Mouse (Mus musculus): Measurements from ENCODE around the gene Slc35b1. TPM values are rescaled to one million over a fixed set of nuclear protein-coding genes. Genes with fewer than 3 reads are reported as not detected.

Slc35b1 gene
- polyA plus RNA-seq, 1 experiment from 2014 or later = 163 TPM

GRCm38 (mm10) chr11:95369964-95370890 is 14.3 kb upstream of the Slc35b1 start:
- H3K27ac ChIP-seq (ENCODE audit: low read depth, low read length) = no peak overlapping the region
- H3K9ac ChIP-seq (replicated peaks; ENCODE audit: low read depth, low read length) = peak overlapping the region; percentile 21; the same call in 1 of the 2 replicates
- H3K9me3 ChIP-seq (ENCODE audit: control insufficient read depth, low read length) = no peaks in the 10 kb centered on the region
- H3K27me3 ChIP-seq (ENCODE audit: control insufficient read depth, insufficient read depth, low read length) = no peaks in the 10 kb centered on the region
- WGBS = 74% methylated on average over 15 of the region's 15 CpGs
- no peak overlapping the region for H3K4me3 ChIP-seq (ENCODE audit: low read depth, low read length)
- ATAC-seq (ENCODE audit: low read depth) = no peak
- H3K36me3 ChIP-seq (ENCODE audit: control insufficient read depth, insufficient read depth, low read length) = no peaks in the 10 kb centered on the region; the same call in 1 of the 2 replicates
- no peaks in the 10 kb centered on the region; the same call in 1 of the 2 replicates for H3K4me1 ChIP-seq (ENCODE audit: control insufficient read depth, insufficient read depth, low read length)
- no peak overlapping the region for H3K4me2 ChIP-seq (ENCODE audit: low read depth, low read length)

- Histone ChIP-seq H3K9me3 (ENCODE audit: control insufficient read depth, low read length) (no peaks in the 10 kb centered on the region), H3K27ac (ENCODE audit: low read depth, low read length) (no peak overlapping the region), H3K27me3 (ENCODE audit: control insufficient read depth, insufficient read depth, low read length) (no peaks in the 10 kb centered on the region), H3K4me1 (ENCODE audit: control insufficient read depth, insufficient read depth, low read length) (no peaks in the 10 kb centered on the region), H3K4me3 (ENCODE audit: low read depth, low read length) (no peak overlapping the region), H3K4me2 (ENCODE audit: low read depth, low read length) (no peak overlapping the region), H3K36me3 (ENCODE audit: control insufficient read depth, insufficient read depth, low read length) (no peaks in the 10 kb centered on the region; the same call in 1 of the 2 replicates), H3K9ac (replicated peaks; ENCODE audit: low read depth, low read length) (no peak overlapping the region)
- WGBS = 96% methylated on average over 7 of the region's 7 CpGs
- no peak for ATAC-seq (ENCODE audit: low read depth)
These were observed 13.3 kb upstream of the Slc35b1 start for GRCm38 (mm10) chr11:95371182-95371581.

GRCm38 (mm10) chr11:95378926-95379325 is 5.6 kb upstream of the Slc35b1 start:
- ATAC-seq (ENCODE audit: low read depth) = no peak
- Histone ChIP-seq H3K9me3 (ENCODE audit: control insufficient read depth, low read length) (no peaks in the 10 kb centered on the region), H3K4me2 (ENCODE audit: low read depth, low read length) (no peak overlapping the region), H3K4me3 (ENCODE audit: low read depth, low read length) (no peak overlapping the region), H3K9ac (replicated peaks; ENCODE audit: low read depth, low read length) (no peak overlapping the region), H3K4me1 (ENCODE audit: control insufficient read depth, insufficient read depth, low read length) (no peaks in the 10 kb centered on the region), H3K36me3 (ENCODE audit: control insufficient read depth, insufficient read depth, low read length) (peaks cover 3% of the 10 kb centered on the region; the same call in 1 of the 2 replicates), H3K27ac (ENCODE audit: low read depth, low read length) (no peak overlapping the region), H3K27me3 (ENCODE audit: control insufficient read depth, insufficient read depth, low read length) (no peaks in the 10 kb centered on the region)
- 90% methylated on average over 9 of the region's 9 CpGs for WGBS

GRCm38 (mm10) chr11:95379552-95379951 is 4.9 kb upstream of the Slc35b1 start:
- Histone ChIP-seq H3K4me1 (ENCODE audit: control insufficient read depth, insufficient read depth, low read length) (no peaks in the 10 kb centered on the region), H3K9me3 (ENCODE audit: control insufficient read depth, low read length) (no peaks in the 10 kb centered on the region), H3K27me3 (ENCODE audit: control insufficient read depth, insufficient read depth, low read length) (no peaks in the 10 kb centered on the region), H3K27ac (ENCODE audit: low read depth, low read length) (no peak overlapping the region), H3K4me2 (ENCODE audit: low read depth, low read length) (no peak overlapping the region), H3K36me3 (ENCODE audit: control insufficient read depth, insufficient read depth, low read length) (peaks cover 3% of the 10 kb centered on the region; the same call in 1 of the 2 replicates), H3K9ac (replicated peaks; ENCODE audit: low read depth, low read length) (no peak overlapping the region), H3K4me3 (ENCODE audit: low read depth, low read length) (no peak overlapping the region)
- ATAC-seq (ENCODE audit: low read depth) = no peak
- 79% methylated on average over 5 of the region's 5 CpGs for WGBS

DNA sequence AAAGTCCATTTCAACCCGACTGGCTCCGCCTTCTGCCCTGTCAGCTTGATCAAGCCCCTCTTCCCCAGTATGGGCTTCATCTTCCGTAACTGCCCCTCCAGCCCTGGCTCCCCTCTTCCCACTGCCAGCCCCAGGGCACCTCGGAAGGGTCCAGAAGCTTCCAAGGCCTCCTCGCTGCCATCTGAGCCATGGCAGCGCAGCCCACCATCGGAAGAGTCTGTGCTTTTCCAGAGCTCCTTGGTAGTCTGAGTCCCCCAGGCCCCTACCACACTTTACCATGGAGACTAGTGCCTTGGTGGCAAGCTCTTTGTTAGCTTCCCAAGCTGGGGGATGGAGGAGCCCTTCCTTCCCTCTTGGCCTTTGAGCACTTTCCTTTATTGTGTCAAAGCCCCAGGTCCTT is 3.8 kb upstream of the Slc35b1 start:
- no peak overlapping the region for H3K27ac ChIP-seq (ENCODE audit: low read depth, low read length)
- no peak overlapping the region for H3K4me3 ChIP-seq (ENCODE audit: low read depth, low read length)
- H3K36me3 ChIP-seq (ENCODE audit: control insufficient read depth, insufficient read depth, low read length) = peaks cover 3% of the 10 kb centered on the region; the same call in 1 of the 2 replicates
- H3K27me3 ChIP-seq (ENCODE audit: control insufficient read depth, insufficient read depth, low read length) = no peaks in the 10 kb centered on the region
- H3K4me2 ChIP-seq (ENCODE audit: low read depth, low read length) = no peak overlapping the region
- no peaks in the 10 kb centered on the region for H3K9me3 ChIP-seq (ENCODE audit: control insufficient read depth, low read length)
- ATAC-seq (ENCODE audit: low read depth) = no peak
- WGBS = 94% methylated on average over 7 of the region's 7 CpGs
- H3K9ac ChIP-seq (replicated peaks; ENCODE audit: low read depth, low read length) = no peak overlapping the region
- peaks cover 4% of the 10 kb centered on the region; the same call in 1 of the 2 replicates for H3K4me1 ChIP-seq (ENCODE audit: control insufficient read depth, insufficient read depth, low read length)

- Histone ChIP-seq H3K9me3 (ENCODE audit: control insufficient read depth, low read length) (no peaks in the 10 kb centered on the region), H3K27me3 (ENCODE audit: control insufficient read depth, insufficient read depth, low read length) (no peaks in the 10 kb centered on the region), H3K36me3 (ENCODE audit: control insufficient read depth, insufficient read depth, low read length) (peaks cover 3% of the 10 kb centered on the region; the same call in 1 of the 2 replicates), H3K4me3 (ENCODE audit: low read depth, low read length) (no peak overlapping the region), H3K27ac (ENCODE audit: low read depth, low read length) (no peak overlapping the region), H3K4me1 (ENCODE audit: control insufficient read depth, insufficient read depth, low read length) (peaks cover 7% of the 10 kb centered on the region; the same call in 1 of the 2 replicates), H3K4me2 (ENCODE audit: low read depth, low read length) (no peak overlapping the region), H3K9ac (replicated peaks; ENCODE audit: low read depth, low read length) (no peak overlapping the region)
- WGBS = 77% methylated on average over 1 of the region's 1 CpGs
- ATAC-seq (ENCODE audit: low read depth) = no peak
These were observed 3.3 kb upstream of the Slc35b1 start for GRCm38 (mm10) chr11:95381146-95381545.

GRCm38 (mm10) chr11:95383331-95383986 is 1.0 kb upstream of the Slc35b1 start:
- Histone ChIP-seq H3K27me3 (ENCODE audit: control insufficient read depth, insufficient read depth, low read length) (no peaks in the 10 kb centered on the region), H3K4me2 (ENCODE audit: low read depth, low read length) (no peak overlapping the region), H3K4me3 (ENCODE audit: low read depth, low read length) (no peak overlapping the region), H3K9me3 (ENCODE audit: control insufficient read depth, low read length) (no peaks in the 10 kb centered on the region), H3K9ac (replicated peaks; ENCODE audit: low read depth, low read length) (no peak overlapping the region), H3K36me3 (ENCODE audit: control insufficient read depth, insufficient read depth, low read length) (peaks cover 18% of the 10 kb centered on the region), H3K27ac (ENCODE audit: low read depth, low read length) (no peak overlapping the region), H3K4me1 (ENCODE audit: control insufficient read depth, insufficient read depth, low read length) (peaks cover 7% of the 10 kb centered on the region; the same call in 1 of the 2 replicates)
- 80% methylated on average over 5 of the region's 5 CpGs for whole genome bisulfite sequencing
- ATAC-seq (ENCODE audit: low read depth) = no peak

DNA sequence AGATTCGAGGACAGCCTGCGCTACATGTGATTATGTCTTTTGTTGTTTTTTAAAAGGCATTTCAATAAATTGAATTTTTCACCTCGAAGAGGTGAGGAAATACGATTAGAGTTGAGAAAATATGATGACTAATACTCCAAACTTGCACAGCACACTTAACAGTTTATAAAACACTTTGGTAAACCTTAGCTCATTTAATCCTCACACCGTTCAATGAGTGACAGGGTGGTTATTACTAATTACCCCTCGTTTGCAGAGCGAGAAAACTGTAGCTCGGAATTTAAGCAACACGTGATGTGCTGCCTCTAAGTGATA is 531 bp upstream of the Slc35b1 start:
- 44% methylated on average over 9 of the region's 9 CpGs for WGBS
- Histone ChIP-seq H3K9me3 (ENCODE audit: control insufficient read depth, low read length) (no peaks in the 10 kb centered on the region), H3K36me3 (ENCODE audit: control insufficient read depth, insufficient read depth, low read length) (peaks cover 23% of the 10 kb centered on the region), H3K4me3 (ENCODE audit: low read depth, low read length) (peak overlapping the region; percentile 9; the same call in 1 of the 2 replicates), H3K4me2 (ENCODE audit: low read depth, low read length) (peak overlapping the region; percentile 23; the same call in 1 of the 2 replicates), H3K27me3 (ENCODE audit: control insufficient read depth, insufficient read depth, low read length) (no peaks in the 10 kb centered on the region), H3K27ac (ENCODE audit: low read depth, low read length) (0 out of 2 replicates have a peak overlapping the region, but pooled peaks have one; percentile 11), H3K4me1 (ENCODE audit: control insufficient read depth, insufficient read depth, low read length) (peaks cover 7% of the 10 kb centered on the region; the same call in 1 of the 2 replicates), H3K9ac (replicated peaks; ENCODE audit: low read depth, low read length) (no peak overlapping the region)
- ATAC-seq (ENCODE audit: low read depth) = no peak

DNA sequence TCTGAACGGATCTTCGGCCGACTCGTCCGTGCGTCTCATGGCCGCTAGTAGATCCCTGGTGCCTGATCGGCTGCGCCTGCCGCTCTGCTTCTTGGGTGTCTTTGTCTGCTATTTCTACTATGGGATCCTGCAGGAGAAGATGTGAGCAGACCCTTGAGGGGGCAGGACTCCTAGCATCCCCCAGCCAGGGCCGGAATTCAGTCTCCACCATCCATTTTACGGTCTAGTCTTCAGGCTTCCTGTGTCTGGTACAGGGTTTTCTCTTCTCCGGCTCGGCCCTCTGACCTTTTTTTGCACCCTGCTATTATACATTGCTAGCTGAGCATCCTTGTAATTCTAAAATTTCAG is 455 bp downstream of the Slc35b1 start:
- 0% methylated on average over 14 of the region's 14 CpGs for WGBS

More for the DNA sequence above, 455 bp downstream of the Slc35b1 start:
- Histone ChIP-seq H3K4me3 (ENCODE audit: low read depth, low read length) (peak overlapping the region; percentile 75), H3K36me3 (ENCODE audit: control insufficient read depth, insufficient read depth, low read length) (peaks cover 32% of the 10 kb centered on the region), H3K9ac (replicated peaks; ENCODE audit: low read depth, low read length) (peak overlapping the region; percentile 83), H3K27me3 (ENCODE audit: control insufficient read depth, insufficient read depth, low read length) (no peaks in the 10 kb centered on the region), H3K9me3 (ENCODE audit: control insufficient read depth, low read length) (no peaks in the 10 kb centered on the region), H3K4me1 (ENCODE audit: control insufficient read depth, insufficient read depth, low read length) (peaks cover 7% of the 10 kb centered on the region; the same call in 1 of the 2 replicates), H3K4me2 (ENCODE audit: low read depth, low read length) (peak overlapping the region; percentile 55), H3K27ac (ENCODE audit: low read depth, low read length) (peak overlapping the region; percentile 87)
- ATAC-seq (ENCODE audit: low read depth) = 0 out of 2 replicates have a peak, but pooled peaks have one; percentile 18

All from neural tube, embryonic 14.5 days (tissue).